Mouse (Mus musculus): ENCODE data around the gene Iqsec1. TPM values are rescaled to one million over a fixed set of nuclear protein-coding genes. Genes with fewer than 3 reads are reported as not detected.

The Iqsec1 gene
- polyA plus RNA-seq, 1 experiment from 2014 or later, result 15.8 TPM

DNA sequence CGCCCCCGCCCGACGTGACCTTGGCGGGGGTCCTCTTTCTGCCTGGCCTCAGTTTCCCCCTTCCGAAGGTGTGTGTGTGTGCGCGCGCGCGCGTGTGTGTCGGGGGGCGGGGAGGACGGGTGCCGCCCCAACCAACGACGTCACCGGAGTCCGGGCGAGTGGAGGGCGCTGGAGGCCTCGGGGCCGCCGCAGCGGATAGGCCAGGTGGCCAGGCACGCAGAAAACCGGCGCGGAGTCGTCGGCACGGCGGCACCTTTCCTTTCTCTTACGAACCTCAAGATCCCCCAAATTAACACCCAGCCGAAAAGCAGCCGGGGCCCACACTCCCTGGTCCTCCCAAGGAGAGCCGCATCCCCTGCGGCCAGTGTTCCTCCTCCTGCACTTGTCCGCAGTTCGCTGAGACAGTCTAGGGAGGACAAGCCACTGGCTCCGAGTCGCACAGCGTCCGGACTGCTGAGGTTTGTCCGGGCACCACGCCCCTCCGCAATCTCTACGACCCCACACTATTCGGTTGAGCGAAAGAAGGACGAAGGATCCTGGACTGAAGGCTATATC, 251.7 kb downstream of the Iqsec1 start:
- Histone ChIP-seq H3K27me3 (no peaks in the 10 kb centered on the region), H3K4me1 (peaks cover 16% of the 10 kb centered on the region), H3K9me3 (replicated peaks) (no peaks in the 10 kb centered on the region), H3K9ac (peak overlapping the region; percentile 83), H3K36me3 (no peaks in the 10 kb centered on the region), H3K4me3 (peak overlapping the region; percentile 79), H3K27ac (peak overlapping the region; percentile 67), H3K4me2 (replicated peaks) (peak overlapping the region; percentile 96)
- 1% methylated on average over 43 of the region's 52 CpGs for WGBS
- ATAC-seq (ENCODE audit: low FRiP score), result peak; percentile 69

GRCm38 (mm10) chr6:90736074-90736672, 252.3 kb downstream of the Iqsec1 start:
- no peaks in the 10 kb centered on the region for H3K27me3 ChIP-seq
- H3K4me3 ChIP-seq, result peak overlapping the region; percentile 79
- peaks cover 20% of the 10 kb centered on the region for H3K4me1 ChIP-seq
- WGBS, result 1% methylated on average over 65 of the region's 69 CpGs
- peak overlapping the region; percentile 67 for H3K27ac ChIP-seq
- peak overlapping the region; percentile 96 for H3K4me2 ChIP-seq (replicated peaks)
- ATAC-seq (ENCODE audit: low FRiP score), result peak; percentile 64
- H3K36me3 ChIP-seq, result no peaks in the 10 kb centered on the region
- no peaks in the 10 kb centered on the region for H3K9me3 ChIP-seq (replicated peaks)
- peak overlapping the region; percentile 83 for H3K9ac ChIP-seq

- H3K9ac ChIP-seq, result peak overlapping the region; percentile 83
- peak overlapping the region; percentile 96 for H3K4me2 ChIP-seq (replicated peaks)
- no peaks in the 10 kb centered on the region for H3K27me3 ChIP-seq
- no peak overlapping the region for H3K27ac ChIP-seq
- ATAC-seq (ENCODE audit: low FRiP score), result 0 out of 2 replicates have a peak, but pooled peaks have one; percentile 1
- H3K36me3 ChIP-seq, result no peaks in the 10 kb centered on the region
- WGBS, result 32% methylated on average over 4 of the region's 4 CpGs
- H3K9me3 ChIP-seq (replicated peaks), result no peaks in the 10 kb centered on the region
- peaks cover 27% of the 10 kb centered on the region for H3K4me1 ChIP-seq
- peak overlapping the region; percentile 79 for H3K4me3 ChIP-seq
These were observed 253.0 kb downstream of the Iqsec1 start for GRCm38 (mm10) chr6:90735396-90736036.

DNA sequence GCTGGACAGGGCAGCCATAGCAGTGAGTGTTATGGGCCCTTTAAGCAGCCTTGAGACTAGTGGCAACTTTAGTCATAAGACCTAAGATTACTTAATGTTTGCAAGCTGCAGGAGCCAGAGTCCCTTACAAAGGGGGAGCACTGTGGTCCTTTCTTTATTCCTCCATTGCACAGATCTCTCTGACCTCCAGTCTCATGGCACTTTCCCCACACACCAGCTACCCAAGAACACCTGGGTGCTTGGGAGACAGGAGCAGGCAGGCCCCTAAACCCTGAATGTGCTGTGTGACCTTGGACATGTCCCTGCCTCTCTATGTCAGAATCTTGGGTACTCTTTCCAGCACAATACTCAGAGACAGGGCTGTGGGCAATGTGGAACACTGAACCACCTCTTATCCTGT, 253.7 kb downstream of the Iqsec1 start:
- no peak overlapping the region for H3K27ac ChIP-seq
- ATAC-seq (ENCODE audit: low FRiP score), result no peak
- H3K4me1 ChIP-seq, result peaks cover 32% of the 10 kb centered on the region
- no peaks in the 10 kb centered on the region for H3K36me3 ChIP-seq
- H3K9me3 ChIP-seq (replicated peaks), result no peaks in the 10 kb centered on the region
- H3K9ac ChIP-seq, result no peak overlapping the region
- H3K4me3 ChIP-seq, result no peak overlapping the region
- no peaks in the 10 kb centered on the region for H3K27me3 ChIP-seq
- H3K4me2 ChIP-seq (replicated peaks), result no peak overlapping the region

- no peak overlapping the region; the same call in 1 of the 2 replicates for H3K27ac ChIP-seq
These were observed 257.2 kb downstream of the Iqsec1 start for GRCm38 (mm10) chr6:90731327-90731726.

GRCm38 (mm10) chr6:90729829-90730228, 258.7 kb downstream of the Iqsec1 start:
- peaks cover 51% of the 10 kb centered on the region for H3K4me1 ChIP-seq
- no peak overlapping the region for H3K4me3 ChIP-seq
- H3K36me3 ChIP-seq, result no peaks in the 10 kb centered on the region
- no peak overlapping the region for H3K9ac ChIP-seq
- WGBS, result 36% methylated on average over 5 of the region's 5 CpGs
- H3K9me3 ChIP-seq (replicated peaks), result no peaks in the 10 kb centered on the region
- H3K27me3 ChIP-seq, result no peaks in the 10 kb centered on the region
- peak overlapping the region; percentile 53 for H3K27ac ChIP-seq
- ATAC-seq (ENCODE audit: low FRiP score), result no peak
- H3K4me2 ChIP-seq (replicated peaks), result no peak overlapping the region

More at GRCm38 (mm10) chr6:90731327-90731726, 257.2 kb downstream of the Iqsec1 start:
- Histone ChIP-seq H3K9me3 (replicated peaks) (no peaks in the 10 kb centered on the region), H3K4me2 (replicated peaks) (no peak overlapping the region), H3K4me3 (no peak overlapping the region), H3K27me3 (no peaks in the 10 kb centered on the region), H3K4me1 (peaks cover 45% of the 10 kb centered on the region), H3K36me3 (no peaks in the 10 kb centered on the region), H3K9ac (no peak overlapping the region)
- 43% methylated on average over 4 of the region's 4 CpGs for WGBS
- ATAC-seq (ENCODE audit: low FRiP score), result no peak

- Histone ChIP-seq H3K9ac (0 out of 2 replicates have a peak overlapping the region, but pooled peaks have one; percentile 33), H3K4me1 (peaks cover 62% of the 10 kb centered on the region), H3K36me3 (no peaks in the 10 kb centered on the region), H3K4me2 (replicated peaks) (no peak overlapping the region), H3K27ac (0 out of 2 replicates have a peak overlapping the region, but pooled peaks have one; percentile 12), H3K9me3 (replicated peaks) (no peaks in the 10 kb centered on the region), H3K27me3 (no peaks in the 10 kb centered on the region), H3K4me3 (no peak overlapping the region)
- 0% methylated on average over 1 of the region's 1 CpGs for WGBS
- ATAC-seq (ENCODE audit: low FRiP score), result peak; percentile 73
These were observed 260.0 kb downstream of the Iqsec1 start for GRCm38 (mm10) chr6:90728491-90728931.

DNA sequence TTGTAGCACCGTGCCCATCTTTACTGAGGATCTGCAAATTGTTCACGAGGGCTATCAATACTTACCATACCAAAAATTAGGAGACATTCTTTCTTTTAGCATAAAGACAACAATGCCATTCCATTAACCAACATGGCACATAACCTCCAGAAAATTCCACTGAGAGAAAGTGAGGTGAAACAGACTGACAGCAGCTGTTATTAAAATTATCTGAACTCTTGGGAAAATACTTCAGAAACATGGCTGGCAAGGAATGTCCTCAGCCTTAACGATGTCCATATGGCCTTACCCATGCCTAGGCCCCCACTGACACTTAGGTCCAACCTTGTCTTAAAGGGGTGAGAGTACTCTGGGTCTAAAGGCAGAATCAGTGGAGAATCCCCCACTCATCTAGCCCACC, 260.7 kb downstream of the Iqsec1 start:
- H3K4me1 ChIP-seq, result peaks cover 67% of the 10 kb centered on the region
- 81% methylated on average over 3 of the region's 3 CpGs for WGBS

GRCm38 (mm10) chr6:90726711-90727122, 261.8 kb downstream of the Iqsec1 start:
- Histone ChIP-seq H3K9me3 (replicated peaks) (no peaks in the 10 kb centered on the region), H3K4me2 (replicated peaks) (no peak overlapping the region), H3K4me3 (no peak overlapping the region), H3K36me3 (no peaks in the 10 kb centered on the region), H3K27ac (no peak overlapping the region), H3K9ac (no peak overlapping the region), H3K27me3 (no peaks in the 10 kb centered on the region), H3K4me1 (peaks cover 69% of the 10 kb centered on the region)
- ATAC-seq (ENCODE audit: low FRiP score), result no peak
- 74% methylated on average over 2 of the region's 2 CpGs for WGBS

More for the DNA sequence above, 260.7 kb downstream of the Iqsec1 start:
- Histone ChIP-seq H3K27me3 (no peaks in the 10 kb centered on the region), H3K4me3 (no peak overlapping the region), H3K4me2 (replicated peaks) (no peak overlapping the region), H3K36me3 (no peaks in the 10 kb centered on the region), H3K9me3 (replicated peaks) (no peaks in the 10 kb centered on the region), H3K9ac (no peak overlapping the region), H3K27ac (0 out of 2 replicates have a peak overlapping the region, but pooled peaks have one; percentile 12)
- ATAC-seq (ENCODE audit: low FRiP score), result no peak

- peaks cover 60% of the 10 kb centered on the region for H3K4me1 ChIP-seq
- H3K9ac ChIP-seq, result no peak overlapping the region
- no peak overlapping the region for H3K4me2 ChIP-seq (replicated peaks)
- peak overlapping the region; percentile 41; the same call in 1 of the 2 replicates for H3K27ac ChIP-seq
- H3K9me3 ChIP-seq (replicated peaks), result no peaks in the 10 kb centered on the region
- peak; percentile 24; the same call in 1 of the 2 replicates for ATAC-seq (ENCODE audit: low FRiP score)
- WGBS, result 72% methylated on average over 1 of the region's 1 CpGs
- no peaks in the 10 kb centered on the region for H3K36me3 ChIP-seq
- H3K4me3 ChIP-seq, result no peak overlapping the region
- no peaks in the 10 kb centered on the region for H3K27me3 ChIP-seq
These were observed 263.0 kb downstream of the Iqsec1 start for GRCm38 (mm10) chr6:90725526-90725925.

- Histone ChIP-seq H3K4me3 (no peak overlapping the region), H3K27ac (no peak overlapping the region), H3K4me2 (replicated peaks) (no peak overlapping the region), H3K9ac (no peak overlapping the region), H3K4me1 (peaks cover 39% of the 10 kb centered on the region), H3K27me3 (no peaks in the 10 kb centered on the region), H3K9me3 (replicated peaks) (no peaks in the 10 kb centered on the region), H3K36me3 (no peaks in the 10 kb centered on the region)
- WGBS, result 54% methylated on average over 3 of the region's 3 CpGs
- ATAC-seq (ENCODE audit: low FRiP score), result no peak
These were observed 265.5 kb downstream of the Iqsec1 start for GRCm38 (mm10) chr6:90722993-90723392.

DNA sequence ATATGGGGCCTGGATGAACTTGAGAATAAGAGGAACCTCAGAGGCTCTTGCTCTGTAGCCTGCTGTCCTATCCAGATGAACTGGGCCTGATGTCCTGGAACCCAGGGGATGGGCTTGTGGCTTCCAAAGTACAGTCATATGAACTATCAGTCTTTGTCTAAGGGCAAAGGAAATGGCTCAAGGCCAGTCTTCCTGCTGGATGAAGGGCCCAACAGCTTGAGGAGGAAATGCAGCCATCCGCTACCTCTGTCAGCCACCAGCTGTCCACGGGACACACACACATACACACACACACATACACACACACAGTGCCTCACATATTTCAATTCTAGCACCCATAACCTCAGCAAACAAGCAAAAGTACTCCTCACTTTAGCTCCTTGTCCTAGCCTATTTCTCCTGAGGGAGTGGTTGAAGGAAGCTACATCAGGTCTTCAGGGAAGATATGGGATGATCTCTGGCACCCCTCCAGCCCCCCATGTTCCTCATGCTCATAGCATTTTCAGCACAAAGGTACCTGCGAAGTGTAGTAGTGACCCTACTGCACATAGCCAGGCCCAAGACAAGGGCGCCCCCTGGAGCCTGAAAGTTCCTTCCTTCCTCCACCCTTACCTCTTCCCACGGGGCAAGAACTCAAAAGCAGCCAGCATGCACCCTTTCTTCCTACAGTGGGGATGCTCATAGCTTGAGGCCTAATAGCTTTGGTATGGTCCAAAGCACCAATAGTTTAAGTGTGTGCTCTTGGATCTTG, 267.3 kb downstream of the Iqsec1 start:
- Histone ChIP-seq H3K36me3 (no peaks in the 10 kb centered on the region), H3K9me3 (replicated peaks) (no peaks in the 10 kb centered on the region), H3K27ac (no peak overlapping the region), H3K4me2 (replicated peaks) (no peak overlapping the region), H3K4me3 (no peak overlapping the region), H3K27me3 (no peaks in the 10 kb centered on the region), H3K9ac (no peak overlapping the region), H3K4me1 (peaks cover 40% of the 10 kb centered on the region)
- WGBS, result 65% methylated on average over 5 of the region's 5 CpGs
- ATAC-seq (ENCODE audit: low FRiP score), result no peak
